Mouse (Mus musculus) Patski (cell line): ENCODE measurements around the gene Alpk3. TPM values are rescaled to one million over a fixed set of nuclear protein-coding genes. Genes with fewer than 3 reads are reported as not detected.

ENCODE experiments used
- ATAC-seq: fragments of 100-300 bp; one replicate; pipeline ENCODE4 v1.8.0; 2021
- CTCF ChIA-PET: fragments of 350-600 bp; sonication (Branson Sonifier 250); formaldehyde crosslinking; loops from one replicate; lab custom pipeline; 2022; ENCODE audit warnings: inconsistent platforms; lab: Charles Lee
- POLR2A ChIA-PET: fragments of 350-600 bp; sonication (Branson Sonifier 250); formaldehyde crosslinking; loops from one replicate; lab custom pipeline; 2022; ENCODE audit warnings: antibody characterized with exemption, inconsistent platforms; lab: Charles Lee
- DNase-seq: peaks from one replicate; pipeline ENCODE4 v3.0.0-alpha.2; 2011; ENCODE audit warnings: low read depth, low spot score
- H3K27me3 ChIP-seq: fragments of 371-371 bp; one replicate; pipeline ENCODE4 v1.5.1; 2021
- CTCF ChIP-seq: fragments of 100-300 bp; IDR thresholded peaks from one replicate; pipeline ENCODE4 v1.5.1; 2021
- in situ Hi-C: fragments of 300-500 bp; cut with MboI; formaldehyde crosslinking; loops from 3 replicates; pipeline ENCODE4 v1.11.1; 2018; ENCODE audit warnings: low pct_unique_long_range_greater_than_20kb, mixed read lengths
- polyA plus RNA-seq: library from polyadenylated mRNA; unstranded; gene quantifications from one replicate; pipeline ENCODE4 v1.2.3, GENCODE M21; 2021

Gene Alpk3
- polyA plus RNA-seq, 1 experiment from 2014 or later, result not detected

DNA sequence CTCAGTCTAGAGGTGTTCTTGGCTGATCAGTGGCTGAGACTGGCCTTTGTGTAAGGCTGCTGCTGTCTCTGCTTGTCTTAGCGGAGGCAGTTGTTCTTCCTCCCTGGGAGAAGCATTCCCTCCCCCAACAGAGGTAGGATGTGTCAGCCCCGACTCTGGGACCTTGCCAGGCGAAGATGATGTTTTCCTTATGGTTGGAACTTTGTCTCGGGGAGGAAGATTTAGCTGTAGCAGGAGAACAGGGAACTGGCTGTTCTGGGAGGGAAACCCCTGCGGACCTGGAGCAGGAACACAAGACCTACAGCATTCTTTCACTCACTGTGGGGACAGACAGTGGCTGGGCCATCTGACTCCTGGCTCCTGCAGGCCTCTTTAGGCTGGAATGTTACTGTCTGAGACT, 15.1 kb downstream of the Alpk3 start:
- peaks cover 9% of the 10 kb centered on the region for H3K27me3 ChIP-seq
- in situ Hi-C loops, result loop anchor here (10.0 to 25.0 kb wide), 2 partner anchors 82 to 335 kb away; no protein-coding TSS in a partner anchor
- DNase-seq, result no peak
- ATAC-seq, result no peak
- no peak for TF ChIP-seq CTCF
- ChIA-PET CTCF (no interaction called here), POLR2A (no interaction called here)

DNA sequence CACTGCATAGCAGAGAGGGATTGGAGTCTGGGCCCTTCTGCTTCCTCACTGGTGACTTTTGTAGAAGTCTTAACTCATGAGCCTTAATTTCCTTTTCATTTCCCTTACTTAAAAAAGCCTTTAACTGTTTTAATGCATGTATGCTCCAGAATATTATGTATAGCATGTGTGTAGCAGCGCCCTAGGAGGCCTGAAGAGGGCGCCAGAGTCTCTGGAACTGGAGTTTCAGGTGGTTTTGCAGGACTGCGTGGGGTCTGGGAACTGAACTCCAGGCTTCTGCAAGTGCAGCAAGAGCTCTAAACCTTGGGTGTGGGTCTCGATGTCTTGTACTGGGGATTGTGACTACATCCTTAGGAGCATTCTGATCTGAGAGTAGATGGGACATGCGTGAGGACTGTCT, 15.9 kb downstream of the Alpk3 start:
- in situ Hi-C loops, result loop anchor here (10.0 to 25.0 kb wide), 2 partner anchors 82 to 336 kb away; no protein-coding TSS in a partner anchor
- ChIA-PET CTCF (no interaction called here), POLR2A (no interaction called here)
- peaks cover 15% of the 10 kb centered on the region for H3K27me3 ChIP-seq
- ATAC-seq (no peak), DNase-seq (no peak)
- no peak for TF ChIP-seq CTCF

DNA sequence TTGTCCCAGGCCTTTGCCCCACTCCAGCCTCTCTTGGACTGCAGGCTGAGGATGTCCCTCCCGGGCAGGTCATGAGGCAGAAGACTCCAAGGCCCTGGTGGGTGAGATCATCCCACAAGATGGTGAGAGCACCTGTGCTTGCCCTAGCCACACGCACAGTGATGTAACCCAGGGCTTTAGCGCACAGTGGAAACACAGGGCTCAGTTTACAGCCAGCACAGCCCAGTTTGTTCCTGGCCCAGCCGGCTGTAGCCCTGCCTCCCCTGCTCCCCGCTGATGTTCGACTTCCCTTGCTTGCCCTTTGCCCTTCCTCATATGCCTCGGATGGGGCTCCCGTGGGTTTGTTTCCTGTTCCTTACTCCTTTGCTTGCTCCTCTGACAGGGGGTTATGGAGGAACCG, 17.1 kb downstream of the Alpk3 start:
- no peak for TF ChIP-seq CTCF
- POLR2A ChIA-PET, result no interaction called here
- peaks cover 24% of the 10 kb centered on the region for H3K27me3 ChIP-seq
- CTCF ChIA-PET, result no interaction called here
- in situ Hi-C loops, result loop anchor here (10.0 to 25.0 kb wide), 2 partner anchors 80 to 337 kb away; no protein-coding TSS in a partner anchor
- ATAC-seq (no peak), DNase-seq (no peak)

DNA sequence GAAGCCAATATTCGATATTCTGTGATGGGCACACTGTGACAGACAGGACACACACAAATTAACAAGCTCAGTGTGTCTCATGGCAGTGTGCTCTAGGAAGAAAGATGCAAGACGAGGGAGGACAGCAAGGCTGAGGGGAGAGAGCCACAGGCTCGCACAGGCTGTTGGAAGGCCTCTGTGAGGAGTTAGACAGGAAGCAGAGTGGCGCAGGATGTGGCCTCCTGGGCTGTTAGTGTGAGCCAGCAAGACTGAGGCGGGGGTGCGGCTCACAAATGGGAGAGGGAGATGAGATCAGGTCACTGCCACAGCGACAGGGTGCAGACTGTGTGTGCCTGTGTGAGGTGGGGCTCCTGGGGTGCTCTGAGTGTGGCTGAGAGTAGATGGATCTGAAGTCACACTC, 17.9 kb downstream of the Alpk3 start:
- ChIA-PET POLR2A (no interaction called here), CTCF (no interaction called here)
- peaks cover 26% of the 10 kb centered on the region for H3K27me3 ChIP-seq
- in situ Hi-C loops, result loop anchor here (10.0 kb wide), 1 partner anchor 80 kb away; no protein-coding TSS in a partner anchor
- TF ChIP-seq CTCF, result no peak
- no peak for ATAC-seq
- no peak for DNase-seq

DNA sequence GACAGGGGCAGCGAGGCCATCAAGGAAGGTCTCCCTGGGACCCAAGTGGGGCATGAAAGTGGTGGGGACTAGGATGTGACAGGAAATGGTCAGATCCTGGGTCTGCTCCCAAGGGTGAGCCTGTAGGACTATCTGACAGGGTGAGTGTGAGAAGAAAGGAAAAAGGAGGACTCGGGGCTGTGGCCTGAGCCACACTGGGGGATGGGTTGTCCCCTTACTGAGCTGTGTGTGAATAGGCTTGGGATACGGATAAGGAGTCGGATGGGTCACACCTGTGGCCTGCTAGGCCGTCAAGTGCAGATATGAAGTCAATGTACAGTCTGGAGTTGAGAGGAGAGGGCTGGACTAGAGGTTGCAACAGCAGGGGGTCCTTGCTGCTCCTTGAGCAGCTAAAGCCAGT, 18.3 kb downstream of the Alpk3 start:
- no peak for TF ChIP-seq CTCF
- H3K27me3 ChIP-seq, result peaks cover 26% of the 10 kb centered on the region
- CTCF ChIA-PET, result no interaction called here
- in situ Hi-C loops, result loop anchor here (10.0 kb wide), 1 partner anchor 79 kb away; no protein-coding TSS in a partner anchor
- POLR2A ChIA-PET, result no interaction called here
- DNase-seq (no peak), ATAC-seq (no peak)

DNA sequence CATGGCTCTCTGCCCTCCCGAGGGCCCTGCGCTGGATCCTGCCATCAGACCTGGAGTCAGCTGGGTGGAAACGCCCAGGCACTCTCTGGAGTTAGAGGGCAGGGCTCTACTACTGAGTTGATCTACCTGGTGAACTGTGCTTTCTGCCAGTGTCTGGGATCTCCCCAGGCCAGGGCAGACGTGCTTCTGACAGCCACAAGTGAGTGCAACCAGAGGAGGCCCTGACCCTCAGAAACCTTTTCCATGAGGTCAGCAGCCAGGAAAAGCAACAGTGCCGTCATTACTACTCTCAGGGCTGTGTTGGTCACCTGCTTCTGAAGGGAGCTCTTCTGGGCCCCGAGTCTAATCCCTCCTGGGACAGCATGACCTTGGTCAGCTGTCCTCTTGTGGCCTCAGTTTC, 19.6 kb downstream of the Alpk3 start:
- peaks cover 26% of the 10 kb centered on the region for H3K27me3 ChIP-seq
- no peak for TF ChIP-seq CTCF
- no peak for DNase-seq
- CTCF ChIA-PET, result no interaction called here
- in situ Hi-C loops, result loop anchor here (10.0 kb wide), 1 partner anchor 78 kb away; no protein-coding TSS in a partner anchor
- ATAC-seq, result no peak
- POLR2A ChIA-PET, result no interaction called here

DNA sequence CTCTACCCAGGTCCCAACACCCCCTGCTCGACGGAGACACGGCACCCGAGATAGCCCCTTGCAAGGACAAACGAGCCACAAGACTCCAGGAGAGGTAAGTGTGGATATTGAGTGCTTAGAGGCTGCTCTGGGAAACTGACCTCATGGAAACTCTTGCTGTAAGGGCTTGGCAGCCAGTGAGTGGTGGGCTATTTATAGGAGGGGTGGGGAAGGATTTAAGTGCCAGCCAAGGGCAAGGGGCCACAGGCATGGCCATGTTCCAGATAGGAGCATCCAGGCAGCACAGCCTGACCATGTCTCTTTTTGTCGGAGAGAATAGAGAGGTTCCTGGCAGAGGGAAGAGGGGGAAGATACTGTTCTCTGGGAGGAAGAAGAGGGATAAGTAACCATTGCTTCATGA, 21.3 kb downstream of the Alpk3 start:
- TF ChIP-seq CTCF, result no peak
- no peak for DNase-seq
- CTCF ChIA-PET, result no interaction called here
- peaks cover 26% of the 10 kb centered on the region for H3K27me3 ChIP-seq
- in situ Hi-C loops, result loop anchor here (10.0 kb wide), 1 partner anchor 76 kb away; no protein-coding TSS in a partner anchor
- POLR2A ChIA-PET, result no interaction called here
- no peak for ATAC-seq

DNA sequence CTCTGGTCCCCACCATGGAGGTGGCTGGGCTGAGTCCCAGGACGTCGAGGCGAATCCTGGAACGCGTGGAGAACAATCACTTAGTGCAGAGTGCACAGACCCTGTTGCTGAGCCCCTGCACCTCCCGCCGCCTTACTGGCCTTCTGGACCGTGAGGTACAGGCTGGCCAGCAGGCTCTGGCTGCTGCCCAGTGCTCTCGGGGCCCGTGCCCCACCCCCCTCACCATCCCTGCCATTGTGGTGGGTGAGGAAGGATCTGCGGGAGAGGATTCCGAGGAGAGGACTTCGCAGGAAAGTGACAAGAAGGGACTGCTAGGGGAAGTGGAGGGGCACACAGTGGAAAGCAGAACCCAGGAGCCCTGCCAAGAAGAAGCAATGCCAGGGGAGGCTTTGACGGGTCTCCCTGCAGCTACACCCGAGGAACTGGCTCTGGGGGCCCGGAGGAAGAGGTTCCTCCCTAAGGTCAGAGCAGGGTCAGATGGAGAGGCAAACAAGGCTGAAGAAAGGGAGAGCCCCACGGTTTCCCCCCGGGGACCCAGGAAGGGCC, 36.1 kb downstream of the Alpk3 start:
- ChIA-PET POLR2A (no interaction called here), CTCF (no interaction called here)
- in situ Hi-C loops, result no loop called here
- DNase-seq (no peak), ATAC-seq (no peak)
- no peak for TF ChIP-seq CTCF
- H3K27me3 ChIP-seq, result peaks cover 36% of the 10 kb centered on the region

DNA sequence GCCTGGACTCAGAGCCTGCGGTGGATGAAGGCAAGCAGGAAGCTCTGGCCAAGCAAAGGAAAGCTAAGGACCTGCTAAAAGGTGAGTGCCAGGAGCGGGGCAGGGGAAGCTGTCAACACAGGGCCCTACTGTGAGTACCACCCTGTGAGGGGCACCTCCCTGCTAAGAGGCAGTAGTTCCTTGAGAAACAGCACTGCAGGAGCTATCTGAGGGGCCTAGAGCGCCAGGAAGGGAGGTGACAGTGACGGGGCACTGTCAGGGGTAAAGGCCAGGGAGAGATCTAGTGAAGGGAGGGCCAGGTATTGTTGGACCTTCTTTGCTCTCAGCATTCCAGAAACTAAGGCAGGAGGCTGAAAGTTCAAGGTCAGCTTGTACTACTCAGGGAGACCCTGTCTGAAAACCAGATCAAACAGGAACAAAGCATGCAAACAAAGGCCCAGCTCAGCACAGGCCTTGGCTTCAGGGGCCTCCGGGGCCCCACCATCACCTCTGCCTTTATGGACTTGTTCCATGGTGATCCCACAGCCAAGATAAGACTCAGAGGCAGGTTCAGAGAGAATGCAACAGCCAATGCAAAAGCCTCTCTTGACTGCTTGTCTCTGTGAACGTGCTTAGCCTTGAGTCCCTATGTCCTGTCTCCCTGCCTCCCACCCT, 36.8 kb downstream of the Alpk3 start:
- in situ Hi-C loops, result no loop called here
- no peak for TF ChIP-seq CTCF
- ATAC-seq, result no peak
- peaks cover 36% of the 10 kb centered on the region for H3K27me3 ChIP-seq
- POLR2A ChIA-PET, result no interaction called here
- CTCF ChIA-PET, result no interaction called here
- no peak for DNase-seq

DNA sequence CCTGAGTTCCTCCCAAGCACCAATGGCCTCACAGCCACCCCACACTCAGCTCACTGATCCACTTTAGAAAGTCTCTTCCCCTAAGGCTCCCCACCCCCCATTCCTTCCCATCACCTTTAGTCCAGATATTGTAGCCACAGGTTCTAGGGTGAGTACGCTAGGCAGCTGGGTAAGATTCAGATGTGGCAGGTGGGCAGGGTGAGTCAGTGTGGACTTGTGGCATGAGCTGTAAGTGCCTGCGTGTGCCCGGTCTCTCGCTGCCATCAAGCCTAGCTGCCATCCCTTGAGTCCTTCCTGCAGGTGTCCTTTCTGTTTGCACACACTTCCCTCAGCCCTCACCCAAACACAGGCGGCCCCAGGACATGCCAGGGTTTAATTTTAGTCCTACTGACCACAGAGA, 42.9 kb downstream of the Alpk3 start:
- POLR2A ChIA-PET, result no interaction called here
- in situ Hi-C loops, result no loop called here
- ATAC-seq (no peak), DNase-seq (no peak)
- CTCF ChIA-PET, result interaction anchor here (1.8 kb wide), 1 partner anchor 10 kb away, joined by 5 read pairs; no protein-coding TSS in a partner anchor
- H3K27me3 ChIP-seq, result peaks cover 7% of the 10 kb centered on the region
- TF ChIP-seq CTCF, result no peak

DNA sequence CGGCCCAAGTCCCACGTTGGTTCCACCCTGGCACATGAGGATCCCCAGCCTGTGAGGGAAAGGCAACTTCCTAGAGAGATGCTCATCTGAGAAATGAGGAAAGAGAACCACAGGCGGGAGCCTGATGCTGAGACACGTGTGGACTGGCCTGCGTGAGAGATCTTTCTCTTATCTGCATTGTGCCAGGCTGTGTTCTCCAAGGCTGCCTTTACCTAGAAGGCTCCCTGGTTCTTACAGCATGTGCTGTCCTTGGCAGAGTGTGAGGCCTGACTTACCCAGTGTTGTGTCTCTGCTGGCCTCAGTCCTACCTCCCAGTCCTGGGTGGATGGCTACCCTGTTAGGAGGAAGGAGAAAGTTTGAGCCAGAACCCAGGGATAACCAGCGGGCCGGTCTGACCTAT, 45.5 kb downstream of the Alpk3 start:
- DNase-seq, result no peak
- H3K27me3 ChIP-seq, result no peaks in the 10 kb centered on the region
- ChIA-PET CTCF (no interaction called here), POLR2A (no interaction called here)
- in situ Hi-C loops, result no loop called here
- TF ChIP-seq CTCF, result no peak
- no peak for ATAC-seq
